Mouse (Mus musculus) cerebellum, adult 9-10 months (tissue): ENCODE data around the gene Sphk2.

Source experiments
- DNase-seq: peaks from one replicate; pipeline ENCODE4 v3.0.0; 2022

Sphk2 gene

GRCm38 (mm10) chr7:45709677-45710355, 8.0 kb downstream of the Sphk2 start:
- peak; percentile 67 for DNase-seq

GRCm38 (mm10) chr7:45709036-45709435, 8.8 kb downstream of the Sphk2 start:
- DNase-seq: no peak

- peak; percentile 74 for DNase-seq
Observed at GRCm38 (mm10) chr7:45708221-45708761, 9.5 kb downstream of the Sphk2 start.

GRCm38 (mm10) chr7:45707375-45707967, 10.3 kb downstream of the Sphk2 start:
- peak; percentile 98 for DNase-seq

GRCm38 (mm10) chr7:45706721-45707241, 11.0 kb downstream of the Sphk2 start:
- DNase-seq: peak; percentile 89

GRCm38 (mm10) chr7:45705873-45706281, 11.9 kb downstream of the Sphk2 start:
- DNase-seq: peak; percentile 92

GRCm38 (mm10) chr7:45705443-45705864, 12.3 kb downstream of the Sphk2 start:
- no peak for DNase-seq

- DNase-seq: peak; percentile 100
Observed at GRCm38 (mm10) chr7:45704730-45705442, 12.9 kb downstream of the Sphk2 start, which contains the start of gene Dbp. Gene Dbp, plus strand, starts transcription at chr7:45705088.

- DNase-seq: peak; percentile 96
Observed at GRCm38 (mm10) chr7:45704046-45704559, 13.7 kb downstream of the Sphk2 start.

GRCm38 (mm10) chr7:45703521-45704033, 14.2 kb downstream of the Sphk2 start:
- no peak for DNase-seq

GRCm38 (mm10) chr7:45702809-45703520, 14.8 kb downstream of the Sphk2 start:
- peak; percentile 73 for DNase-seq

- peak; percentile 70 for DNase-seq
Observed at GRCm38 (mm10) chr7:45702316-45702715, 15.5 kb downstream of the Sphk2 start.

GRCm38 (mm10) chr7:45701607-45702006, 16.2 kb downstream of the Sphk2 start:
- peak; percentile 68 for DNase-seq

GRCm38 (mm10) chr7:45701072-45701471, 16.7 kb downstream of the Sphk2 start:
- DNase-seq: no peak

- DNase-seq: peak; percentile 92
Observed at GRCm38 (mm10) chr7:45700301-45701015, 17.3 kb downstream of the Sphk2 start.

GRCm38 (mm10) chr7:45699523-45700141, 18.2 kb downstream of the Sphk2 start, which contains the start of gene Car11:
Gene Car11, plus strand, starts transcription at chr7:45699843.
- peak; percentile 77 for DNase-seq

GRCm38 (mm10) chr7:45697894-45698293, 19.9 kb downstream of the Sphk2 start:
- peak; percentile 59 for DNase-seq

- no peak for DNase-seq
Observed at GRCm38 (mm10) chr7:45695098-45695497, 22.7 kb downstream of the Sphk2 start.

GRCm38 (mm10) chr7:45693921-45694591, 23.7 kb downstream of the Sphk2 start, which contains the start of gene Sec1:
Gene Sec1, minus strand, starts transcription at chr7:45694402.
- DNase-seq: no peak

- DNase-seq: no peak
Observed at GRCm38 (mm10) chr7:45692364-45692763, 25.4 kb downstream of the Sphk2 start.
